Comparison of ENCODE assay signal across 19 mouse cellular contexts in genomic region chr6:119039815-119040214, GRCm38 (mm10).
DNase-seq lines count a peak whose midpoint lies in the region; ATAC-seq lines count a peak whose summit lies in the region.
"Had no signal": no experiment of that assay in that cellular context is flagged by ENCODE, and none has a peak within 500 bp of the region (broad histone marks: within the 10 kb centered on the region; RNA-seq: fewer than 3 reads in every experiment).

No protein-coding gene starts in this region.

- 71% methylated on average over 7 of the region's 7 CpGs for WGBS in forebrain, embryonic 15.5 days
- WGBS in forebrain, embryonic 13.5 days: 68% methylated on average over 7 of the region's 7 CpGs
- 57% methylated on average over 7 of the region's 7 CpGs for WGBS in midbrain, embryonic 11.5 days
- WGBS in midbrain, embryonic 13.5 days: 42% methylated on average over 7 of the region's 7 CpGs
- 80% methylated on average over 7 of the region's 7 CpGs for WGBS in limb, embryonic 10.5 days

- H3K4me3 ChIP-seq in forebrain, embryonic 15.5 days: no peak overlapping the region
- no peak overlapping the region for H3K4me3 ChIP-seq in forebrain, embryonic 13.5 days
- H3K4me3 ChIP-seq in midbrain, embryonic 11.5 days (ENCODE audit: low read depth, low read length): no peak overlapping the region
- no peak overlapping the region for H3K4me3 ChIP-seq in midbrain, embryonic 13.5 days (replicated peaks)
- no peak overlapping the region for H3K4me3 ChIP-seq in limb, embryonic 10.5 days
- H3K4me3 ChIP-seq: forebrain, embryonic 10.5 days; heart, embryonic 12.5 days; heart, embryonic 15.5 days had no signal

- ATAC-seq in forebrain, embryonic 15.5 days (replicated peaks): no peak
- no peak for ATAC-seq in forebrain, embryonic 13.5 days
- no peak for ATAC-seq in midbrain, embryonic 11.5 days (ENCODE audit: low FRiP score)
- ATAC-seq in midbrain, embryonic 13.5 days: no peak
- ATAC-seq: CD4-positive, CD25-positive, alpha-beta regulatory T cell, adult 4 months; forebrain, embryonic 14.5 days; hindbrain, postnatal 0 days; inflammation-experienced regulatory T-cells, adult 6 months had no signal

- H3K27ac ChIP-seq in forebrain, embryonic 15.5 days (replicated peaks): 0 out of 2 replicates have a peak overlapping the region, but pooled peaks have one; percentile 9
- H3K27ac ChIP-seq in forebrain, embryonic 13.5 days: no peak overlapping the region
- H3K27ac ChIP-seq in midbrain, embryonic 11.5 days (ENCODE audit: low read depth, low read length): no peak overlapping the region
- no peak overlapping the region for H3K27ac ChIP-seq in midbrain, embryonic 13.5 days
- peak overlapping the region; percentile 43; the same call in 1 of the 2 replicates for H3K27ac ChIP-seq in limb, embryonic 10.5 days
- H3K27ac ChIP-seq: forebrain, embryonic 10.5 days; heart, embryonic 15.5 days; hindbrain, embryonic 14.5 days; hindbrain, postnatal 0 days had no signal

- peak; percentile 73 for DNase-seq in midbrain, embryonic 11.5 days (ENCODE audit: low spot score, missing footprints)
- DNase-seq in brain, adult 2 months (ENCODE audit: low read depth, low spot score): peak; percentile 34
- no peak for DNase-seq in limb, embryonic 10.5 days (ENCODE audit: low spot score)
- DNase-seq in right cerebral cortex, adult 18-20 months: no peak
- DNase-seq: adrenal gland, postnatal 14 days; gastrocnemius, postnatal 25 days; heart, postnatal 10 days; heart, postnatal 4 days had no signal

- no peaks in the 10 kb centered on the region for H3K9me3 ChIP-seq in forebrain, embryonic 15.5 days
- peaks cover 2% of the 10 kb centered on the region; the same call in 1 of the 2 replicates for H3K9me3 ChIP-seq in forebrain, embryonic 13.5 days (replicated peaks)
- H3K9me3 ChIP-seq in midbrain, embryonic 11.5 days (ENCODE audit: control insufficient read depth, low read length): no peaks in the 10 kb centered on the region
- H3K9me3 ChIP-seq in midbrain, embryonic 13.5 days: no peaks in the 10 kb centered on the region
- H3K9me3 ChIP-seq in limb, embryonic 10.5 days (replicated peaks): no peaks in the 10 kb centered on the region
- H3K9me3 ChIP-seq: heart, embryonic 15.5 days had no signal

- no peaks in the 10 kb centered on the region for H3K27me3 ChIP-seq in forebrain, embryonic 15.5 days
- H3K27me3 ChIP-seq in forebrain, embryonic 13.5 days: no peaks in the 10 kb centered on the region
- H3K27me3 ChIP-seq in midbrain, embryonic 11.5 days (ENCODE audit: control insufficient read depth, insufficient read depth, low read length): no peaks in the 10 kb centered on the region
- H3K27me3 ChIP-seq in midbrain, embryonic 13.5 days: no peaks in the 10 kb centered on the region
- no peaks in the 10 kb centered on the region for H3K27me3 ChIP-seq in limb, embryonic 10.5 days (ENCODE audit: low read depth, poor library complexity, severe bottlenecking)
- H3K27me3 ChIP-seq: heart, embryonic 12.5 days; heart, embryonic 15.5 days had no signal

- peaks cover 22% of the 10 kb centered on the region for H3K4me1 ChIP-seq in forebrain, embryonic 15.5 days
- H3K4me1 ChIP-seq in forebrain, embryonic 13.5 days: peaks cover 14% of the 10 kb centered on the region; the same call in 1 of the 2 replicates
- H3K4me1 ChIP-seq in midbrain, embryonic 11.5 days (ENCODE audit: control insufficient read depth, insufficient read depth, low read length): no peaks in the 10 kb centered on the region
- H3K4me1 ChIP-seq in midbrain, embryonic 13.5 days (replicated peaks): peaks cover 6% of the 10 kb centered on the region; the same call in 1 of the 2 replicates
- peaks cover 44% of the 10 kb centered on the region for H3K4me1 ChIP-seq in limb, embryonic 10.5 days

- no peaks in the 10 kb centered on the region for H3K36me3 ChIP-seq in forebrain, embryonic 15.5 days
- H3K36me3 ChIP-seq in forebrain, embryonic 13.5 days (ENCODE audit: poor library complexity, severe bottlenecking): no peaks in the 10 kb centered on the region
- H3K36me3 ChIP-seq in midbrain, embryonic 11.5 days (ENCODE audit: control insufficient read depth, insufficient read depth, low read length): no peaks in the 10 kb centered on the region
- no peaks in the 10 kb centered on the region for H3K36me3 ChIP-seq in midbrain, embryonic 13.5 days
- peaks cover 7% of the 10 kb centered on the region for H3K36me3 ChIP-seq in limb, embryonic 10.5 days
- H3K36me3 ChIP-seq: forebrain, embryonic 10.5 days; heart, embryonic 15.5 days had no signal

- no peak overlapping the region for H3K4me2 ChIP-seq in forebrain, embryonic 15.5 days (replicated peaks)
- H3K4me2 ChIP-seq in forebrain, embryonic 13.5 days: no peak overlapping the region
- no peak overlapping the region for H3K4me2 ChIP-seq in midbrain, embryonic 11.5 days
- no peak overlapping the region for H3K4me2 ChIP-seq in midbrain, embryonic 13.5 days (replicated peaks)
- H3K4me2 ChIP-seq: heart, embryonic 12.5 days; heart, embryonic 15.5 days; hindbrain, embryonic 14.5 days had no signal

- no peak overlapping the region for H3K9ac ChIP-seq in forebrain, embryonic 15.5 days (replicated peaks)
- H3K9ac ChIP-seq in forebrain, embryonic 13.5 days: no peak overlapping the region
- H3K9ac ChIP-seq in midbrain, embryonic 11.5 days (ENCODE audit: low read length): no peak overlapping the region
- no peak overlapping the region for H3K9ac ChIP-seq in midbrain, embryonic 13.5 days (replicated peaks)
- H3K9ac ChIP-seq: heart, embryonic 12.5 days; heart, embryonic 15.5 days; hindbrain, embryonic 14.5 days had no signal

Comparison
In these comparisons a context has a peak if more than half of its experiments do, and no peak if none do; other contexts are left out.
1. H3K27ac ChIP-seq: peak in forebrain, embryonic 15.5 days (single experiment) and limb, embryonic 10.5 days (single experiment); none in forebrain, embryonic 13.5 days (single experiment), midbrain, embryonic 11.5 days (single experiment) and midbrain, embryonic 13.5 days (single experiment).
2. DNase-seq: peak in midbrain, embryonic 11.5 days (single experiment) and brain, adult 2 months (single experiment); none in limb, embryonic 10.5 days (single experiment) and right cerebral cortex, adult 18-20 months (single experiment).